Mouse (Mus musculus) spleen, adult 12 weeks (tissue): Measurements from ENCODE around the gene Tubg1.
A peak's percentile ranks its signal among the peaks of the same experiment; 100 is the strongest.

Experiments used
- DNase-seq: peaks from one replicate; pipeline ENCODE4 v3.0.0; 2022; ENCODE audit warnings: low spot score

Tubg1 gene

GRCm38 (mm10) chr11:101167211-101167962 lies 47.6 kb downstream of the Tubg1 start:
- no peak for DNase-seq

- no peak for DNase-seq
Observed at GRCm38 (mm10) chr11:101167963-101168300, 48.2 kb downstream of the Tubg1 start.

DNA sequence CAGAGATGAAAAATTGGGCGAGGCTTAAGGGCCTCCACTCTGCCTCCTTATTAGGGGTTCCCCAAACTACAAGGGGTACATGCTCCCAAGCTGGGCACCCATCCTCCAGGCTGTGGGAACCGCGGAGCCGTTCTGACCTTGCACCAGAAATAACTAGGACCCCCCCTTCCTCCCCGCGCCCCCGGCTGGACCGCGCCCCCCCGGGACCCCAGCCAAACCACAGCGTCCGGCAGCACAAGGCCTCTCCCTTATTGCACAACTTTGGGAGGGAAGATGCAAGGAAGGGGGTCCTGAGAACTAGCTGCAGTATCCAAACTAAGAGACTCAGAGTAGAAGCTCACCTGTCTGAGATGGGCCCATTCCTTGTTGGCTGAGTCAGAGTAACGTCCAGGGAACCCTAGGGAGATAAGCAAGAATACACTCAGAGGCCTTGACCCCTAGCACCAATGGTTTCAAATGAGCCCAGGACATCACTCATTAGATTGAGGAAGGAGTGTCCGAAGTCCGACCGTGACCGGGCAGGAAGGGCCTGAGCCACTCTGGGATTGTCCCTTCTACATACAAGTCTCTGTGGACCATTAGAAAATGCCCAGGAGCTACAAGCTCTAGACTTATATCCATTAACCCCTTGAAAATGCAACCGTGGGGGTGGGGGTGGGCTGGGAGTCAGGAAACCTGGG lies 48.7 kb downstream of the Tubg1 start:
- DNase-seq, result no peak

DNA sequence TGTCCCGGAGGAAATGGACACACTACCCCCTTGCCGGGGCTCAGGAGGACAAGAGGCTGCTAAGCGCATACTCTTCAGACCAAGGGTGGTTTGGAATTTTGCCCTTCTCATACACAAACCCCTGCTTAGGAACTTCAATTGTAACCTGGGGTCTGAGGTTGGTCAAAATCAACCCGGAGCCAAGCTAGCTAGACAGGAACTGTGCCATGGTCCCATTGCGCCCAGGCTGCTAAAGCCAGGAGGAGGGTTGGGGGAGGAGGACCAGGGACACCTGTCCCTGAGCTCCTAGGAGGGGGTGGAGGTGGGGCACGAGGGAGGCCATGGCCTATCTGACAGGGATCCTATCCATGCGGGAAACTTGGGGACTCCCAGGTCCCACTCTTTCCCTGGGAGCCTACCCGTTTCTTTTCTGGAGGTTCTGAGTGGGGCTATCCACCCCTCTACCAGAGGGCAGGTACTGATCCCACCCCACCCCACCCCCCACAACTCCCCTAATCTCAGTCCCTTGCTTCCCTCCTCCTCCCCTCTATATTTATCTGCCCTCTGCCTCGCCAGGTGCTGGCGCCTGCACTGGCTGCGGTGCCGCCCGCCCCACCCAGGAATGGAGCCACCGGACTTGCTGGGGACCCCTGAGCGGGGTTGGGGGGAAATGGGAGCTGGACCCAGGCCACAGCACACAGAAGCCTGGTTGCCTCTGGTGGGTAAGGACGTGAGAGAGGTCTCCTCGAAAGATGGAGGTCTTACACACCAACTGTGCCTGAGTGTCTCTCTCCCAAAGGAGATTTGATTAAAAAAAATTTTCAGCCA lies 49.8 kb downstream of the Tubg1 start:
- no peak for DNase-seq

DNA sequence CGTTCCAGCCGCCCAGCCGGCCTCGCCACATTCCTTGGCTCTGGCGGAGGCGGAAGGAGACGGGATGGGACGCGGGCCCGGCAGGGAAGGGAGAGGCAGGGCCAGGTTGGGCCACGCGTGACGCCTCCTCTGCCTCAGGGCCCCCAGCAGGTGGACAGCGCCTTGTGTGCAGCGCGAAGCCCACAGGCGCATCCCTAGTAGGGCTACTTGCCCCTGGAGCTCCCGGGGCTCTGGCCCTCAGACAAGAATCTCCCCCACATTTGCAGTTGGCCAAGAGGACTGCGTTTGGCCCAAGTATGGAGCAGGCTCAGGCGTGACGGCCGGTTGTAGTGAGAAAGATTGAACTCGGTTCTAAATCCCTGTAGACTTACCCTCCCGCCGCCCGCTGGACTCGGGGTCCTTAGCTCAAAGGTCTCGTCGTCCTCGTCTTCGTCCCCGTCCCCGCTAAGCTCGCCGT lies 50.6 kb downstream of the Tubg1 start, which contains the start of gene Cntnap1:
TSS of gene Cntnap1 (plus strand) at position 170 of the 457 bp plus-strand sequence.
- no peak for DNase-seq

DNA sequence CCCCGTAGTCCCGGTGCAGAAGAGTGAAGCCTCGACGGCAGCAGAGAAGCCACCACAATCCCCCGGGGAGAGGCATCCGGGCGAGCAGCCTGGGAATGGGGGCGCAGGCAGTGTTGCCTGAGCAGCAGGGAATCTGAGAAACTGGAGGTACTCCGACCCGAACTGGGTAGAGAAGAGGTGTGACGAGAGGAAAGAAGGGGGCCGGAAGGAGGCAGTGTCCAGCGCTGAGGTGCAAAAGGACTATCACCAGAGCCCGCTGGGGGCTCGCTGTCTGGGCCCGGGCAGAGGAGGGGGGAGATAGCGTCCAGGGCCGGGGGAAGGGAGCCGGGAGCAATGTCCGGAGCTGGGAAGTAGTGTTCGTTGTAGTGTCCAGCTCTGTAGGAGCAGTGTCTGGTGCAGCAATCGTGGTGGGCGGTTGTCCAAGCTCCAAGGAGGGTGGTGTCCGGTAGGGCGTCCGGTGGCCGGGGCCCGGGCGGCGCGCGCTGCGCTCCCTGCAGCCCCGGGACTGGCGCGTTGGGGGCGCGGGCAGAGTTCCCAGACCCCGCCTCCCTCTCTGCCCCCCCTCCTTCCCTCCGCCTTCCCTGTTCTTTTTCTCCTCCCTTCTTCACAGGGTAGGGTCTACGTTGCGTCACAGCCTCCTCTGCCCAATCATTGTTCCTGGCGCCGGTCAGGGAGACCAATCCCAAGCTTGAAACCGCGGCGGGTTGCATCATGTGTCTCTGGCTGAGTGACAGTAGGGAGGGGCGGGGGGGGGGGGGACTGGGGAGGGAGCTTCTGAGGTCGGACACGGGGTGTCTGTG lies 51.3 kb downstream of the Tubg1 start, which contains the start of gene Plekhh3:
TSS of gene Plekhh3 (minus strand) at position 541 of the 800 bp plus-strand sequence.
- DNase-seq, result no peak

GRCm38 (mm10) chr11:101171721-101172433 lies 52.1 kb downstream of the Tubg1 start:
- DNase-seq, result no peak

DNA sequence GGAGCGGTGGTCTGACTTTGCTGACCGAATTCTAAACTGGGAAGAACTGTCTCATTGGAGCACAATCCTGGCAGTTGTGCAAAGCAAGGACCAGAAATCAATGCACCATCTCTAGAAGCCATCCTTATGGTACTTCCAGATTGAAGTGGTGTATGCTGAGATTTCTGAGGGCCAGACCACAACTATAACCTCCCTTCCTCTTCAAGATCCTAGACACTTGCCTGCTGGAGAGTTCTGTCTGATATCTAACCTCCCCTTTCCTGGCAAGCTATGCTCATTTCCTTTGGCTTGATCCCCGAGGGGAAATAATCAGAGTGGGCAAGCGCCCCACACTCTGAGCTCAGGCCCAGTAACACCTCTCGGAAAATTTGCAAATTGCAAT lies 52.7 kb downstream of the Tubg1 start:
- DNase-seq, result no peak

- no peak for DNase-seq
Observed at GRCm38 (mm10) chr11:101173112-101173511, 53.4 kb downstream of the Tubg1 start.

GRCm38 (mm10) chr11:101173631-101174388 lies 54.1 kb downstream of the Tubg1 start:
- DNase-seq, result peak; percentile 61

DNA sequence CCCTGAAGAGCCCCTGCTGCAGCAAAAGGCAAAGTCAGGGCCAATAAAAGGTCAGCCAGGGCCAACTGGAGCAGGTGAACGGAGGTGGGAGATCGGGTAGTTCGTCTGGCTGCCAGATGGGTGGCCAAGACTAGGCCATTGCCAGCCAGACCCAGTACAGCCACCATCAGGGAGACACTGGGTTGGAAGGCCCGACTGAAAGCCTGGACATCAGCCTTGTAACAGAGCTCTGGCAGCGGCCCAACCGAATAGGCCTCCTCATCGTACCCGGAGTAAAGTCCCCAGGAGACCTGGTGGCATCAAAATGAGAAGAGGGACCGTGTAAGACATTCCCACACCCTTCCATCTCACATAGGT lies 54.6 kb downstream of the Tubg1 start:
- no peak for DNase-seq

DNA sequence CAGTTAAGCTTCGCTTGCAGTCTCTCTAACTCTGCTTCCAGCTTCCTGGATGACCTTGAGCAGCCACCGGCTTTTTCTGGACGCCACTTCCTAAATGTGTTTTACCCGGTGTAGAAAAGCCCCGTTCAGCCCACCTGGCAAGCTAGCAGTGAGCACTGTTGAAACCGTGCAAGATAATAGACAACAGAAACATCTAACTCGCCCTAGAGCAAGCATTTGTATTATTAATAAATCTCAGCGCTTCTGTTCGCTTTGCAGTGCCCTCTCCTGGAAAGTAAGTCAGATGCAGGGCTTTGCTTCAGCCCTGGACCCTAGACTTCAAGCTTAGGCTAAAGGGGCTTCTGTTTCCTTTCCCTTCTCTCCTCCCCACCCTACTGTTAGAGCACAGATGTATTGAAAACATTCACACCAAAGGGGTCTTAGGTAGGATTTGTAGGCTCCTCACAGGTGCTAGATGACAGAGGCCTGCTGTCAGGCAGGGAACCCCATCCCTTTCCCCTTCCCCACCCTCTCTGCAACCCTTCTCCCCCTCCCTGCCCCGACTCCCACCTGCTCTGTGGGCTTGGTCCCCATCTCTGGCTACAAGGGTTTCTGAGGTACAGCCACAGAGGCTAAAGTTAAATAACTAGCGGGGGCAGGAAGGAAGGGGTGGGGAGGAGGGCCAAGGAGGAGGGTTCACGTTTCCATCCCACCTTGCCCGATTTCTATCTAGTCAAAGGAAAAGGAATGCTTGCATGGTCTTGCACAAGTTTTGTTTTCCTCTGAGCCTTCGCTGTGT lies 55.3 kb downstream of the Tubg1 start, which contains the start of gene Ccr10:
TSS of gene Ccr10 (minus strand) at position 593 of the 778 bp plus-strand sequence.
- DNase-seq, result no peak

GRCm38 (mm10) chr11:101175636-101176116 lies 55.9 kb downstream of the Tubg1 start:
- no peak for DNase-seq
